Mouse (Mus musculus): ENCODE results near the gene 6030452D12Rik.

- TF ChIP-seq CTCF (IDR thresholded peaks at IDR 0.05; ENCODE audit: low read depth) = no peak
- no peak for TF ChIP-seq EP300 (IDR thresholded peaks at IDR 0.05; ENCODE audit: low read depth)
Observed at GRCm38 (mm10) chr8:106512475-106513150, 12.3 kb downstream of the 6030452D12Rik start.
